Mouse (Mus musculus) embryonic facial prominence, embryonic 13.5 days (tissue): Measurements from ENCODE around the gene Ddx52. TPM values are rescaled to one million over a fixed set of nuclear protein-coding genes. Genes with fewer than 3 reads are reported as not detected.

Source experiments
- ATAC-seq: fragments of 200-750 bp; cut with Nextera tagmentation; 2 replicates; pipeline ENCODE4 v1.8.0; 2017; ENCODE audit warnings: low read depth; ENCODE audit not compliant: insufficient number of reproducible peaks, insufficient read depth, low FRiP score, low TSS enrichment
- H3K27ac ChIP-seq: fragments of 300-500 bp; sonication (generic); 2 replicates; pipeline ENCODE4 v1.5.1; 2015; ENCODE audit warnings: moderate library complexity, mild to moderate bottlenecking, inconsistent platforms
- H3K27me3 ChIP-seq: fragments of 300-500 bp; sonication (generic); 2 replicates; pipeline ENCODE4 v1.6.1; 2015; ENCODE audit warnings: mild to moderate bottlenecking, inconsistent platforms
- H3K36me3 ChIP-seq: fragments of 300-500 bp; sonication (generic); 2 replicates; pipeline ENCODE4 v1.6.1; 2015; ENCODE audit warnings: mild to moderate bottlenecking, inconsistent platforms
- H3K4me1 ChIP-seq: fragments of 300-500 bp; sonication (generic); 2 replicates; pipeline ENCODE4 v1.6.1; 2015; ENCODE audit warnings: inconsistent platforms
- H3K4me2 ChIP-seq: fragments of 300-500 bp; sonication (generic); 2 replicates; pipeline ENCODE4 v1.6.1; 2015; ENCODE audit warnings: moderate library complexity, mild to moderate bottlenecking, inconsistent platforms
- H3K4me3 ChIP-seq: fragments of 300-500 bp; sonication (generic); 2 replicates; pipeline ENCODE4 v1.5.1; 2015; ENCODE audit warnings: mild to moderate bottlenecking, inconsistent platforms
- H3K9ac ChIP-seq: fragments of 300-500 bp; sonication (generic); 2 replicates; pipeline ENCODE4 v1.6.1; 2015; ENCODE audit warnings: mild to moderate bottlenecking, inconsistent platforms
- H3K9me3 ChIP-seq: fragments of 300-500 bp; sonication (generic); 2 replicates; pipeline ENCODE4 v1.6.1; 2016; ENCODE audit warnings: inconsistent platforms
- WGBS: fragments of 180-500 bp; shearing (Covaris S2); methylation state at CpG from one replicate; pipeline ENCODE4 v1.1.7; 2015; ENCODE audit warnings: mixed read lengths; 5-methylcytosine and 5-hydroxymethylcytosine counted together
- polyA plus RNA-seq: library from polyadenylated mRNA; unstranded; fragments of >200 nt; fragmentation: Nextera tagmentation; extraction: Ambion mirVana; gene quantifications from 2 replicates; pipeline ENCODE4 v1.2.1, GENCODE M21; 2015

The Ddx52 gene
- 37.9 and 42.7 TPM in 2 replicates for polyA plus RNA-seq

GRCm38 (mm10) chr11:83941950-83942840 is at the start of gene Ddx52:
Ddx52 (plus strand) TSS chr11:83942062.
- Histone ChIP-seq H3K9ac (peak within 1 kb of the TSS; percentile 90), H3K27me3 (peaks cover 13% of the 10 kb centered on the region), H3K36me3 (peaks cover 32% of the 10 kb centered on the region), H3K4me3 (peak within 1 kb of the TSS; percentile 84), H3K4me2 (peak within 1 kb of the TSS; percentile 79), H3K27ac (peak within 1 kb of the TSS; percentile 86), H3K9me3 (no peaks in the 10 kb centered on the region), H3K4me1 (peaks cover 8% of the 10 kb centered on the region)
- WGBS: 2% methylated on average over 49 of the region's 49 CpGs
- peak; percentile 86 for ATAC-seq

GRCm38 (mm10) chr11:83893325-83893724 is 48.5 kb upstream of the Ddx52 start:
- Histone ChIP-seq H3K9me3 (no peaks in the 10 kb centered on the region), H3K27ac (no peak overlapping the region), H3K9ac (no peak overlapping the region), H3K36me3 (no peaks in the 10 kb centered on the region), H3K4me2 (no peak overlapping the region), H3K4me1 (no peaks in the 10 kb centered on the region), H3K4me3 (no peak overlapping the region), H3K27me3 (no peaks in the 10 kb centered on the region; the same call in 1 of the 2 replicates)
- ATAC-seq: no peak
- WGBS: 79% methylated on average over 9 of the region's 9 CpGs

- H3K4me2 ChIP-seq: no peak overlapping the region
- no peak overlapping the region for H3K9ac ChIP-seq
- H3K4me3 ChIP-seq: no peak overlapping the region
- H3K27ac ChIP-seq: no peak overlapping the region
- ATAC-seq: no peak
- H3K9me3 ChIP-seq: no peaks in the 10 kb centered on the region
- no peaks in the 10 kb centered on the region for H3K27me3 ChIP-seq
- 76% methylated on average over 16 of the region's 16 CpGs for WGBS
- H3K4me1 ChIP-seq: no peaks in the 10 kb centered on the region
- no peaks in the 10 kb centered on the region for H3K36me3 ChIP-seq
Observed at GRCm38 (mm10) chr11:83896430-83897410, 45.1 kb upstream of the Ddx52 start.

- WGBS: 73% methylated on average over 7 of the region's 7 CpGs
- Histone ChIP-seq H3K4me2 (no peak overlapping the region), H3K9ac (no peak overlapping the region), H3K4me1 (no peaks in the 10 kb centered on the region), H3K27ac (no peak overlapping the region), H3K4me3 (no peak overlapping the region), H3K9me3 (no peaks in the 10 kb centered on the region), H3K27me3 (no peaks in the 10 kb centered on the region), H3K36me3 (no peaks in the 10 kb centered on the region)
- ATAC-seq: no peak
Observed at GRCm38 (mm10) chr11:83897569-83897968, 44.3 kb upstream of the Ddx52 start.

GRCm38 (mm10) chr11:83902812-83903211 is 39.0 kb upstream of the Ddx52 start:
- no peaks in the 10 kb centered on the region for H3K36me3 ChIP-seq

GRCm38 (mm10) chr11:83905756-83906155 is 36.1 kb upstream of the Ddx52 start:
- no peaks in the 10 kb centered on the region for H3K9me3 ChIP-seq
- ATAC-seq: no peak
- no peak overlapping the region for H3K4me3 ChIP-seq
- H3K9ac ChIP-seq: no peak overlapping the region
- no peak overlapping the region for H3K4me2 ChIP-seq
- H3K4me1 ChIP-seq: no peaks in the 10 kb centered on the region
- H3K27me3 ChIP-seq: no peaks in the 10 kb centered on the region
- no peaks in the 10 kb centered on the region for H3K36me3 ChIP-seq
- no peak overlapping the region for H3K27ac ChIP-seq
- 46% methylated on average over 5 of the region's 5 CpGs for WGBS

More at GRCm38 (mm10) chr11:83902812-83903211, 39.0 kb upstream of the Ddx52 start:
- no peak overlapping the region for H3K9ac ChIP-seq
- no peak overlapping the region for H3K27ac ChIP-seq
- no peak for ATAC-seq
- no peaks in the 10 kb centered on the region for H3K4me1 ChIP-seq
- 71% methylated on average over 3 of the region's 3 CpGs for WGBS
- H3K9me3 ChIP-seq: no peaks in the 10 kb centered on the region
- no peak overlapping the region for H3K4me3 ChIP-seq
- no peak overlapping the region for H3K4me2 ChIP-seq
- no peaks in the 10 kb centered on the region for H3K27me3 ChIP-seq

- Histone ChIP-seq H3K36me3 (no peaks in the 10 kb centered on the region), H3K9ac (no peak overlapping the region), H3K4me3 (no peak overlapping the region), H3K4me1 (no peaks in the 10 kb centered on the region), H3K27ac (no peak overlapping the region), H3K9me3 (no peaks in the 10 kb centered on the region), H3K27me3 (no peaks in the 10 kb centered on the region), H3K4me2 (no peak overlapping the region)
- 24% methylated on average over 7 of the region's 7 CpGs for WGBS
- ATAC-seq: no peak
Observed at GRCm38 (mm10) chr11:83908376-83908775, 33.5 kb upstream of the Ddx52 start.

GRCm38 (mm10) chr11:83913824-83914311 is 28.0 kb upstream of the Ddx52 start:
- Histone ChIP-seq H3K4me2 (no peak overlapping the region), H3K4me1 (no peaks in the 10 kb centered on the region), H3K9me3 (no peaks in the 10 kb centered on the region), H3K27me3 (no peaks in the 10 kb centered on the region), H3K36me3 (no peaks in the 10 kb centered on the region), H3K9ac (no peak overlapping the region), H3K27ac (no peak overlapping the region), H3K4me3 (no peak overlapping the region)
- no peak for ATAC-seq
- WGBS: 73% methylated on average over 8 of the region's 8 CpGs

GRCm38 (mm10) chr11:83914501-83914900 is 27.4 kb upstream of the Ddx52 start:
- Histone ChIP-seq H3K9ac (no peak overlapping the region), H3K27ac (no peak overlapping the region), H3K4me1 (no peaks in the 10 kb centered on the region), H3K4me3 (no peak overlapping the region), H3K4me2 (no peak overlapping the region), H3K9me3 (no peaks in the 10 kb centered on the region), H3K27me3 (no peaks in the 10 kb centered on the region), H3K36me3 (no peaks in the 10 kb centered on the region)
- no peak for ATAC-seq
- WGBS: 76% methylated on average over 4 of the region's 4 CpGs

- H3K4me2 ChIP-seq: no peak overlapping the region
- H3K4me3 ChIP-seq: no peak overlapping the region
- no peaks in the 10 kb centered on the region for H3K27me3 ChIP-seq
- H3K4me1 ChIP-seq: no peaks in the 10 kb centered on the region
- 73% methylated on average over 2 of the region's 2 CpGs for WGBS
- ATAC-seq: no peak
- H3K27ac ChIP-seq: no peak overlapping the region
- no peaks in the 10 kb centered on the region for H3K36me3 ChIP-seq
- no peaks in the 10 kb centered on the region for H3K9me3 ChIP-seq
- H3K9ac ChIP-seq: no peak overlapping the region
Observed at GRCm38 (mm10) chr11:83922600-83922999, 19.3 kb upstream of the Ddx52 start.

GRCm38 (mm10) chr11:83927097-83927496 is 14.8 kb upstream of the Ddx52 start:
- no peak overlapping the region for H3K9ac ChIP-seq
- H3K4me3 ChIP-seq: no peak overlapping the region
- no peaks in the 10 kb centered on the region for H3K4me1 ChIP-seq
- H3K27ac ChIP-seq: no peak overlapping the region
- WGBS: 62% methylated on average over 3 of the region's 3 CpGs
- H3K27me3 ChIP-seq: no peaks in the 10 kb centered on the region
- H3K36me3 ChIP-seq: no peaks in the 10 kb centered on the region
- no peaks in the 10 kb centered on the region for H3K9me3 ChIP-seq
- no peak overlapping the region for H3K4me2 ChIP-seq
- no peak for ATAC-seq
